Mouse (Mus musculus): Measurements from ENCODE around the gene Psmb6. TPM values are rescaled to one million over a fixed set of nuclear protein-coding genes. Genes with fewer than 3 reads are reported as not detected.
"Not testable (repeated sequence)": the region's sequence is repeated elsewhere in the genome, so short reads cannot be mapped to it uniquely, and the experiment has no call there.

Psmb6 gene
- polyA plus RNA-seq, 1 experiment: 389 TPM

GRCm38 (mm10) chr11:70561937-70562286 is 36.7 kb downstream of the Psmb6 start:
- Histone ChIP-seq H3K27me3 (ENCODE audit: control insufficient read depth, insufficient read depth, low read length) (no peaks in the 10 kb centered on the region), H3K36me3 (ENCODE audit: control insufficient read depth, insufficient read depth, low read length) (no peaks in the 10 kb centered on the region), H3K4me1 (ENCODE audit: control insufficient read depth, insufficient read depth, low read length) (peaks cover 16% of the 10 kb centered on the region), H3K4me3 (ENCODE audit: control insufficient read depth, low read depth, low read length) (peak overlapping the region; percentile 94), H3K27ac (ENCODE audit: control insufficient read depth, insufficient read depth, low read depth, low read length) (no peak overlapping the region)
- TF ChIP-seq POLR2A (IDR thresholded peaks at IDR 0.05; ENCODE audit: control insufficient read depth, low read depth, low read length) (no peak), CTCF (IDR thresholded peaks at IDR 0.05; ENCODE audit: control insufficient read depth, insufficient read depth, insufficient replicate concordance, low read depth, low read length) (no peak)

GRCm38 (mm10) chr11:70562287-70562994 is 37.3 kb downstream of the Psmb6 start, which contains the start of gene Mink1:
Gene Mink1 (plus strand): TSS chr11:70562881.
- TF ChIP-seq CTCF (IDR thresholded peaks at IDR 0.05; ENCODE audit: control insufficient read depth, insufficient read depth, insufficient replicate concordance, low read depth, low read length): no peak
- TF ChIP-seq POLR2A (IDR thresholded peaks at IDR 0.05; ENCODE audit: control insufficient read depth, low read depth, low read length): peak; percentile 46
- no peaks in the 10 kb centered on the region for H3K36me3 ChIP-seq (ENCODE audit: control insufficient read depth, insufficient read depth, low read length)
- H3K27me3 ChIP-seq (ENCODE audit: control insufficient read depth, insufficient read depth, low read length): no peaks in the 10 kb centered on the region
- H3K4me1 ChIP-seq (ENCODE audit: control insufficient read depth, insufficient read depth, low read length): peaks cover 16% of the 10 kb centered on the region
- peak within 1 kb of the TSS; percentile 94 for H3K4me3 ChIP-seq (ENCODE audit: control insufficient read depth, low read depth, low read length)
- H3K27ac ChIP-seq (ENCODE audit: control insufficient read depth, insufficient read depth, low read depth, low read length): peak within 1 kb of the TSS; percentile 95

GRCm38 (mm10) chr11:70562995-70563469 is 37.9 kb downstream of the Psmb6 start:
- H3K4me1 ChIP-seq (ENCODE audit: control insufficient read depth, insufficient read depth, low read length): peaks cover 16% of the 10 kb centered on the region
- TF ChIP-seq POLR2A (IDR thresholded peaks at IDR 0.05; ENCODE audit: control insufficient read depth, low read depth, low read length) (no peak), CTCF (IDR thresholded peaks at IDR 0.05; ENCODE audit: control insufficient read depth, insufficient read depth, insufficient replicate concordance, low read depth, low read length) (no peak)

GRCm38 (mm10) chr11:70563470-70564275 is 38.5 kb downstream of the Psmb6 start:
- peaks cover 16% of the 10 kb centered on the region for H3K4me1 ChIP-seq (ENCODE audit: control insufficient read depth, insufficient read depth, low read length)
- H3K27ac ChIP-seq (ENCODE audit: control insufficient read depth, insufficient read depth, low read depth, low read length): peak overlapping the region; percentile 40
- TF ChIP-seq CTCF (IDR thresholded peaks at IDR 0.05; ENCODE audit: control insufficient read depth, insufficient read depth, insufficient replicate concordance, low read depth, low read length): no peak
- TF ChIP-seq POLR2A (IDR thresholded peaks at IDR 0.05; ENCODE audit: control insufficient read depth, low read depth, low read length): no peak

More at GRCm38 (mm10) chr11:70562995-70563469, 37.9 kb downstream of the Psmb6 start:
- no peaks in the 10 kb centered on the region for H3K36me3 ChIP-seq (ENCODE audit: control insufficient read depth, insufficient read depth, low read length)
- peak overlapping the region; percentile 40 for H3K27ac ChIP-seq (ENCODE audit: control insufficient read depth, insufficient read depth, low read depth, low read length)
- peak overlapping the region; percentile 94 for H3K4me3 ChIP-seq (ENCODE audit: control insufficient read depth, low read depth, low read length)
- no peaks in the 10 kb centered on the region for H3K27me3 ChIP-seq (ENCODE audit: control insufficient read depth, insufficient read depth, low read length)

GRCm38 (mm10) chr11:70564276-70564873 is 39.2 kb downstream of the Psmb6 start:
- Histone ChIP-seq H3K27me3 (ENCODE audit: control insufficient read depth, insufficient read depth, low read length) (no peaks in the 10 kb centered on the region), H3K4me1 (ENCODE audit: control insufficient read depth, insufficient read depth, low read length) (peaks cover 16% of the 10 kb centered on the region), H3K36me3 (ENCODE audit: control insufficient read depth, insufficient read depth, low read length) (no peaks in the 10 kb centered on the region), H3K4me3 (ENCODE audit: control insufficient read depth, low read depth, low read length) (no peak overlapping the region), H3K27ac (ENCODE audit: control insufficient read depth, insufficient read depth, low read depth, low read length) (no peak overlapping the region)
- no peak for TF ChIP-seq POLR2A (IDR thresholded peaks at IDR 0.05; ENCODE audit: control insufficient read depth, low read depth, low read length)
- TF ChIP-seq CTCF (IDR thresholded peaks at IDR 0.05; ENCODE audit: control insufficient read depth, insufficient read depth, insufficient replicate concordance, low read depth, low read length): no peak

More at GRCm38 (mm10) chr11:70563470-70564275, 38.5 kb downstream of the Psmb6 start:
- no peaks in the 10 kb centered on the region for H3K36me3 ChIP-seq (ENCODE audit: control insufficient read depth, insufficient read depth, low read length)
- H3K27me3 ChIP-seq (ENCODE audit: control insufficient read depth, insufficient read depth, low read length): no peaks in the 10 kb centered on the region
- H3K4me3 ChIP-seq (ENCODE audit: control insufficient read depth, low read depth, low read length): peak overlapping the region; percentile 94

GRCm38 (mm10) chr11:70566586-70566985 is 41.4 kb downstream of the Psmb6 start:
- Histone ChIP-seq H3K4me1 (ENCODE audit: control insufficient read depth, insufficient read depth, low read length) (peaks cover 14% of the 10 kb centered on the region), H3K27ac (ENCODE audit: control insufficient read depth, insufficient read depth, low read depth, low read length) (no peak overlapping the region), H3K4me3 (ENCODE audit: control insufficient read depth, low read depth, low read length) (no peak overlapping the region), H3K27me3 (ENCODE audit: control insufficient read depth, insufficient read depth, low read length) (no peaks in the 10 kb centered on the region), H3K36me3 (ENCODE audit: control insufficient read depth, insufficient read depth, low read length) (no peaks in the 10 kb centered on the region)
- TF ChIP-seq CTCF (IDR thresholded peaks at IDR 0.05; ENCODE audit: control insufficient read depth, insufficient read depth, insufficient replicate concordance, low read depth, low read length) (no peak), POLR2A (IDR thresholded peaks at IDR 0.05; ENCODE audit: control insufficient read depth, low read depth, low read length) (no peak)

GRCm38 (mm10) chr11:70570614-70571013 is 45.4 kb downstream of the Psmb6 start:
- not testable (repeated sequence) for H3K27ac ChIP-seq (ENCODE audit: control insufficient read depth, insufficient read depth, low read depth, low read length); H3K4me3 ChIP-seq (ENCODE audit: control insufficient read depth, low read depth, low read length); H3K4me1 ChIP-seq (ENCODE audit: control insufficient read depth, insufficient read depth, low read length); H3K27me3 ChIP-seq (ENCODE audit: control insufficient read depth, insufficient read depth, low read length); H3K36me3 ChIP-seq (ENCODE audit: control insufficient read depth, insufficient read depth, low read length)

All from testis, adult 2 months (tissue).